Mouse (Mus musculus): ENCODE data around the gene Pde4d. TPM values are rescaled to one million over a fixed set of nuclear protein-coding genes. Genes with fewer than 3 reads are reported as not detected.
A peak's percentile ranks its signal among the peaks of the same experiment; 100 is the strongest.

Gene Pde4d
- total RNA-seq, 2 experiments from 2014 or later, result 29.1 to 38.7 TPM

DNA sequence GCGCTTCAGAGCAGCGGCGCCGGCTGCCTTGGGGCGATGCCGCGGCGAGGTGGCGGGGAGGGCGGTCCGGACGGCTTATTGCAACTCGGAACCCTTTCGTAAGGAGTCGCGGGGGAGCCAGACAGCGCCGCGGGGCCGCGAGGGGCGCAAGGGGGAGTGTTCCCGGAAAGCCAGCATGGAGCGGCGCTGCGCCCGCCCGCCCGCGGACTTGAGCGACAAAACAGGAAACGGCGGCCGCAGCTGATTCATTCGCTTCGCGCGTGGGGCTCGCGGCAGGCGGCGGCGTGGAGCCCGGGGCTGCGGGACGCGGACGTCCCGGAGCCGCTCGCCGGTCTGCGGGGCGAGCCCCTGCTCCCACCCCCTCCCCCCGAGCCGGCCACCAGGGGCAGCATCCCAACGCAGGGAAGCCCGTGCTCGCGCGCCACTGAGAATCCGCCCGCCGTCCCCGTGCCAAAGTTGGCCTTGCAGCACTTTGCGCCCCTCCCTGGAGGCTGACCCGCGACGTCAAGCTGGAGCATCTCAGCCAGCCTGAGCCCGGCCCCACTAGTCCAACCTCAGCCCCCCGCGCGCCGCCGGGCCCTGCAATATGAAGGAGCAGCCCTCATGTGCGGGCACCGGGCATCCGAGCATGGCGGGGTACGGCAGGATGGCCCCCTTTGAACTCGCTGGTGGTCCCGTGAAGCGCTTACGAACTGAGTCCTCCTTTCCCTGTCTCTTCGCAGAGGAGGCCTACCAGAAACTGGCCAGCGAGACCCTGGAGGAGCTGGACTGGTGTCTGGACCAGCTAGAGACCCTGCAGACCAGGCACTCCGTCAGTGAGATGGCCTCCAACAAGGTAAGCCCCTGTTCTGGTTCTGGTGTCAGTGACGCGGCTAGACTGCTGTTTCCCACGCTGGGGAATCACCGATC is 1453.4 kb downstream of the Pde4d start:
- ATAC-seq (replicated peaks; ENCODE audit: poor library complexity), result peak; percentile 54

DNA sequence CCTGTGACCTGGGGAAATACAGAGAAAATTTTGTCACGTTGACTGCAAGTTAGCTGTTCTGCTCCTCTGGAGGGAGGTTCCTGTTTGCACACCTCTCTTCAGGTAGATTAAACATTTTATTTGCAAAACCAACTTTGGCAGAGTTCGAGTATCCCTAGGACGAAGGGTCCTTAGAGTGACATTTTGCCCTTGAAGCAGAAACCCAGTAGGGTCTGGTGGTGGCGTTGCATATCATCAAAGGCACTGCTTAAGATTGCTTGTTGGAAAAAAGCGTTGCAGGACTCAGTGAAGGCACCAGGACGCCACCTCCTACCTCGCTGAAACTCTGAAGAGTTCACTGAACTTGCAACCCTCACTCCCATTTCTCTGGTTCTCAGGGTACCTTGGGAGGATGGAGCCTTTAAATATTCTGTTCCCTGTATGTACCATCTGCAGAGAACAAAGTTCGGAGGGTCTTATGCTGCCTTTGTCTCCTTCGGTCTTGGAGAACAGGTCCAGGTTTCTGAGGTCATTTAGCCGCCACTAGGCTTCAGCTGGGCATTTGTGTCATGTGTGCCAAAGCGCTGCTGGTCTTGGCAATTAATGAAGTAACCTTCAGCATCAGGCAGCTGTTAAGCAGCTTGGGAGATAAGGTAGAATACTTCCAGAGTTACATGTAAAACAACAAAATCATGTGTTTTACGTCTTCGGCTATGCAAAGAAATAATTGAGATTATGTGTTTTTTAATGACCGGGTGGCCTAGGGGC is 1454.2 kb downstream of the Pde4d start:
- no peak for ATAC-seq (replicated peaks; ENCODE audit: poor library complexity)

DNA sequence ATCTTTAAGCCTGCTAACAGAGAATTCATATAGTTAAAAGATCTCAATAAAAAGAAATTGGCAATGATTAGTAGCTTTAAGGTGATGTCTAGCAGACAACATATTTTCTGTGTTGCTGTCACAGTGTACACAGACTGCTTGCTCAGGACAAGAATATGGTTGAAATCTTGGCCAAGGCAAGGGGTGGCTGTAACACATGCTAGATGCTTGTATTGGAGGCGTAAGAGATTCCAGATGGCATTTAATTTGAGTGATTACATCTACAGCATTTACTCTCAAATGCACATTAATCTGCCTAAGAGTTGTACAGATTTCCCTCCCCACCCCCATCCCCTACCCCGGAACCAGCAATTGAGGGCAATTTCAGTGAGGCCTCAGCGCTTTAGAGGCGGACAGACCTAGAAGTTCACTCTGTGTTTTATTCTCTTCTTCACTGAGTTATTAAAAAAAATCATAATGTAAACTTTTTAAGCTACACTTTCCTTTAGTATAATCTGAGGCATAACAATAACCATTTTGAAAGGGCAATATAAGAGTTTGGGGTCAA is 1456.7 kb downstream of the Pde4d start:
- ATAC-seq (replicated peaks; ENCODE audit: poor library complexity), result no peak

DNA sequence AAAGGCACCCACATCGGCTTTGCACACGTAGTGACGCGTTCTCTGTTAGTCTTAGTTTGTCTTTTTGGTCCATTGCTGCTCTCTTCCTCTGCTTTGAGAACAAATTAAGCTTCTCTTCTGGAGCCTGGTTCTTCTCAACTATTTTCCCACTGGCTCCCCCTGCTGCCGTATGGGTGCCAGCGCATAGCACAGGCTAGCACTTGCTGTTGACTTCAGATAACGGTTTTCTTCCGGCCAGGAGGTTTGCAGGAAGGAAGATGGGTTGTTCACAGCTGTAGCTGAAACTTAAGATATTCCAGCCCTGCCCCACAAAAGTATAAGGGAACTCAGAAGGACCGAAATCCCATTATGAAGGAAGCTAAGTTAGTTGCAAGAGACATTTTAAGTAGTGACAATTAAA is 1457.9 kb downstream of the Pde4d start:
- peak; percentile 78 for ATAC-seq (replicated peaks; ENCODE audit: poor library complexity)

DNA sequence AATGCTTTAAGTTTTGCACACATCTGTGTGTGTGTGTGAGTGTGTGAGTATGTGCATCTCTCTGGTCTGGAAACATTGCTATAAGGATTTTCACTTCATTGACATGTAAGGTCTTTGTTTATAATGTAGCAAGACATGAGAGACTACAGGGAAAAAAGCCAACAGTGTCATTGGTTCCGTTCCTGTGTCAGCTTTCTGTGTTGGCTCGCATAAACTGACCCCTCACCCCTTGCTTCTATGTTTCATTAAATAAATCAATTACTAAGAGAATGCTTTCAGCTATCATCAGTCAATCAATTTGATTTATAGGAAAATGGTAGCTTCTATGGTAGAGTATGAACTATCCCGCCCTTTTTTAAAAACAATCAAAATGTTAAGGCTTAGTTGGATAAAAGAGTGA is 1458.6 kb downstream of the Pde4d start:
- ATAC-seq (replicated peaks; ENCODE audit: poor library complexity), result no peak

DNA sequence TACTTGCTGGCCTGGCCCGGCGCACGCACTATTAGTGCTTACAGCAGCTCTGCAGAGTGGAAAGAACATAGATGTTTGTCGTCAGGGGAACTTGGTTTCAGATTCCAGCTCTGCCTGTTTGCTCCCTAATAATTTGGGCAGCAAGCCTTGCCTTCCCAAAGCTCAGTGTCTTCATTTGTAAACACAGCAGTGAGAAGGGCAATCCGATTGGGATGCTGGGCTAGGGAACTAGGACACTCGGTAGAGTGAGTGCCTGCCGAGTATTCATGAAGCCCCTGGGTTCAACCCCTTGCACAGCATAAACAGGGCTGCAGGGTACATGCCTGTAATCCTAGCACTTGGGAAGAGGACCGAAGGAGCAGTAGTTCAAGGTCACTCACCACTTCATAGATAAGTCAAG is 1459.4 kb downstream of the Pde4d start:
- no peak for ATAC-seq (replicated peaks; ENCODE audit: poor library complexity)

DNA sequence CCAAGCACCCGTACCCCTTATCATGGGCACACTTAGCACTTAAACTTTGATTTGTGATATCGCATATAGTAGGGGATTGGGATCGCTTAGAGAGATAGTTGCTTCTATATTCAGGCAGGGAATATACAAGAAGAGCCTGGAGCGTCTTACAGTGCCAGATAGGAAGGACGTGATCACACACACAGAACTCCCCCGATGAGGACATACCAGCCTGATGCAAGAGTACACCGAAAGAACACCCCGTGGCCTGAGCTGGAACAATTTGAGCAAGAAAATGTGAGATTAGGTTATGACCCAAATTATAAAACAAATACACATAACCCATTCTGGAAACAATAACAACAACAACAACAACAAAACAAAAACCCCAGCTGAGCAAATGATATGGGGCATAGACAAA is 1461.2 kb downstream of the Pde4d start:
- ATAC-seq (replicated peaks; ENCODE audit: poor library complexity), result peak; percentile 64

DNA sequence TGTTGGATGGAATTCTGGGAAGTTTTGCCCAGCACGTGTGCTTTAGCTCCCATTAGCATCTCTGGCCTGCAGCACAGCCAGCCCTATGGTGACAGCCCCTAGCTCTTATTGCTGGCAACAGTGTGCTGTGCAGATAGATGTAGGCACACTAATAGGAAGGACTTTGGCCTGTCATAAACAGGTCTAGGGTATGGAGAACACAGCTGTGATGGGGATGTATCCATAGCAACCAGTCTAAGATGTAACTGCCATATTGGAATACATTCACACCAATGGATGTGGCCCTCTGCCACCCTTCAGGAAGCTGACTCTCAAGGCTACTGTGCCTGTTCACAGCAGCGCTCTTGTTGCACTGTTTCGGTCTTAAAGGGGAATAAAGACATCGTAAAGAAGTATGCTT is 1462.9 kb downstream of the Pde4d start:
- ATAC-seq (replicated peaks; ENCODE audit: poor library complexity), result no peak

DNA sequence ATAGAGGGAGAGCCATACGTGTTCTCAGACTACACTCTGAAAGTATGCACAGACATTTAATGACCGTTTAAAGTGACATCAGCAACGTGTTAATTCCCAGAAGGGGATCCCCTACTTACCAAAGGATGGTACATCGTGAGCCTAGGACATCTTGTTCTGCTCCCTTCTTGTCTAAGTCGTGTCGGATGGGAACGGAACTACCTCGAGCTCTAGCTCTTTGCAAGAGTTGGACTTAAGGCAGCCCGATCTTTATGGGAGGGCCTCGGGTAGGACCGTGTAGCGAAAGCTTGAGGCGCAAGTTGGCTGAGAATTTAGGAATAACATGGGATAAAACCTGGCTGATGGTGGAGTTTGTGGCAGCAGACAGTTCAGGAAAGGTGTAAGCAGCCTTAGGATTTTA is 1464.5 kb downstream of the Pde4d start:
- ATAC-seq (replicated peaks; ENCODE audit: poor library complexity), result no peak

DNA sequence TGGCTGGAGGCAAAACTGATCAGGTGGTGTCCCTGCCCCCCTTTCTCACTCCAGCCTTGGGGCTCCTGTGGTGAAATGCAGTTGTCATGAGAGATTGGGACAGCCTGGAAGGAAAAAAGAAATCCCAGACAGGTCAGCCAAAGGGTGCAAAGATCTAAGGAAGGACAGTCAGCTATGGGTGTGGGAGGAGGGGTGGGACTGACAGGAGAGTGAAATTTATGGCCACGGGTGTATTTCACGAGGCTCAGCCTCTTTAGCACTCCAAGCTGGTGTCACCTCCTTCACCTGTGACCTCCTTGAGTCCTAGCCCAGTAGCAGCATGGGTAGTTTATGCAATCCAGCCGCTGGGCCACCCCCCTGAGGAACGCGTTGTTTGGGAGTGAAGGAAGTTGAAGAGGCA is 1465.1 kb downstream of the Pde4d start:
- no peak for ATAC-seq (replicated peaks; ENCODE audit: poor library complexity)

DNA sequence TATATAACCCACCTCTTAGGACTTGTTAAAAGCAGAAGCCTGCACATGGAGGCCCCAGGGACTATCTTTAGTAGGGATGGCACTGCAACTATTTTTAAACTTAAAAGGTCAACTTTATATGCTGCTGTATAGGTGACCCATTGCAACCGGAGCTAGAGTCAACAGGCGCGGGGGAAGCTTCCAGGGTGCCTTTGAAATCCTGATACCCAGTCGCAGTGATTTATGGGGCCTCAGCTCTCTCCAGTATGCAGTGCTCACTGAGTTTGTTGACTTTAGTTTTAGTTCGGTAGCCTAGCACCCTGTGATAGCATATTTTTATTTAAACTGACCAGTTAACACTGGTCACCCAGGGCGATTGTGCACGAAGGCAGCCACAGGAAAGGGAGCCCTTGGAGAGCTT is 1465.8 kb downstream of the Pde4d start:
- no peak for ATAC-seq (replicated peaks; ENCODE audit: poor library complexity)

DNA sequence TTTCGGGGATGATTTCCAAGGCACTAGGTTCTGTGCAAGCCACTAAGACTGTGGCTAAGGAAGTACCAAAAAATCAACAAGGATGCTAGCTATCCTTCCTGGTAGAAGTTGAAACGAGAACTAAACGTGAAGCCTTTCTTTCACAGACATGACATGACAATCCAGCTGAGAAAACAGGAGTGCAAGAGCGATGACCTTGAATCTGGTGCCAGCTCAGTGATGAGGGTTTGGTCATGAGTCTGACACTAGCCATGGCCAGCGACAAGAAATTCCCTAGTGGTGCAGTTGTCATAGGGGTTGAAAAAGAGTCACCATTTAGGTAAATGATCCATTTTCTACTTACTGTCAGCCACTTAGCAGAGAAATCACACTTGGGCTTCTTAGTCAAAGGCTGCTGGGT is 1466.2 kb downstream of the Pde4d start:
- ATAC-seq (replicated peaks; ENCODE audit: poor library complexity), result no peak

DNA sequence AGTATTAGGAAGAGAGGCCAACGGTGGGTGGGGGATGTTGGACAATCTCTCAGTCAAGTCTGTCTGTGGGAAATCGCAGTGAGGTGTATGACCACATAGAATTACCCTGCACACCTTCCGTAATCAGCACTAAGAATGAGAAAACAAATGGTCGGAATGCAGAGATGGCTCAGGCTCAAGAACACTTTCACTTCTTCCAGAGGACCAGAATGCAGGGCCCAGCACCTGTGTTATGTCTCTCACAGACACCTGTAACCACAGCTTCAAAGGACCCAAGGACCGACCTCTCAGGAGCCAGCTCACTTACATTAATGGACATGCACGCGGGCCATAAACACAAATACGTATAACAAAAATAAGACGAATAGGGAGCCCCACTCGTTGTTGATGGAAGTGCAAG is 1467.8 kb downstream of the Pde4d start:
- no peak for ATAC-seq (replicated peaks; ENCODE audit: poor library complexity)

DNA sequence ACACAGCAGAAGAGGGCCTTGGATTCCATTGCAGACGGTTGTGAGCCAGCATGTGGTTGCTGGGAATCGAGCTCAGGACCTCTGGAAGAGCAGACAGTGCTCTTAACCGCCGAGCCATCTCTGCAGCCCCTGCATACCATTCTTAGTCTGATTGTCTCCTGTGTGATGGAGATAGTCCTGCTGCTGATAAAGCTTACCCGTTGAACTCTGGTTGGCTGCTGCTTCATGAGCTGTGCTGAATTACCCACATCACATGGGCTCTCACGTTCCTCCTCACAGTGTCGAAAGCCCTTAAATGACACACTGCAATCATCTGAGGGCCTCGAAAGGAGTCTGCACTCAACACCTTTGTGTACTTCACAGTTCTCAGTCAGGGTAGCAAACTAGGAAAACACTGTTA is 1468.9 kb downstream of the Pde4d start:
- no peak for ATAC-seq (replicated peaks; ENCODE audit: poor library complexity)

DNA sequence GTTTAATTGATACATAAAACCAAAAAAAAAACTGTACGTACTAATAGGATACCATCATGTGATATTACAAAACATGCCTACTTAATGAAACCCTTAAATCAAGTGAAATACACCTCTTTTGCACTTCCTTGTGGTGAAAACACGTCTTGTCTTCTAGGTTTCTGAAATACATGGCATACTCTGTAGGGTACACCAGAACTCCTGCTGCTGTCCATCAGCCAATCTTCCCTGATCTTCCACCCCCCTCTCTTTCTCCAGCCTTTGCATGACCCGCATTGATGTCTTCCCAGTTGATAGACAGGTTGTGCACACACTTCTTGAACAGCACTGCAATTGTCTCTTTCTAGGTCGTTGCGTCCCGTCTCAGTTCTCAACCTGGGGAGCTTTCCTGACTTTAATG is 1470.5 kb downstream of the Pde4d start:
- ATAC-seq (replicated peaks; ENCODE audit: poor library complexity), result no peak

DNA sequence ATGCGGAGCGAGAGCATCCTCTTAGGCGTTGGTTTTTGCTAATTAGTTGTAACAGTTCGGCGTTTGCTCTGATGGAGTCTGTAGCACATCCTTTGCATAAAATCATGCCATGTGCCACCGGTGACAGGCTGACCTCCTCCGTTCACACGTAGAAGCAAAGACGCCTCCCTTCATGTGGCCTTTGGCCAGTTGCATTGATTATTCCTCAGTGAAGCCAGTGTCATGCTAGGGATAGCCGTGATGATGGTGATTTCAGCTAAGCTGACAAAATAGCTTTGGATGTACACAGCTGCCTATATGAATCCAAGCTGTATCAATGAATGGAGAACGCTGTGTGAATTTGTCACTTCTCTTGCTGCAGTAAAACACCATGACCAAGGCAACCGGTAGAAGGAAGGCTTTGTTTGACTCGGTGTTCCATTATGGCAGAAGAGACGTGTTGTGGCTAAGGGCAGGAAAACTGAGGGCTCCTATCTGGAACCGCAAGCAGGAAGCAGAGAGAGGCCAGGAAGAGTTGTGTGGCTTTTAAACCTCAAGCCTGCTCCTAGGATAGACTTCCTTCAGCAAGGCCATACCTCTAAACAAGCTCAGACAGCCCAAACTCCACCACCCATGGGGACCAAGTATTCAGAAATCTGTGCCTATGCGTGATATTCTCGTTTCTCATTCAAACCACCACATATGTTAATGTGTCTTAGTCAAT is 1471.7 kb downstream of the Pde4d start:
- ATAC-seq (replicated peaks; ENCODE audit: poor library complexity), result peak; percentile 47

DNA sequence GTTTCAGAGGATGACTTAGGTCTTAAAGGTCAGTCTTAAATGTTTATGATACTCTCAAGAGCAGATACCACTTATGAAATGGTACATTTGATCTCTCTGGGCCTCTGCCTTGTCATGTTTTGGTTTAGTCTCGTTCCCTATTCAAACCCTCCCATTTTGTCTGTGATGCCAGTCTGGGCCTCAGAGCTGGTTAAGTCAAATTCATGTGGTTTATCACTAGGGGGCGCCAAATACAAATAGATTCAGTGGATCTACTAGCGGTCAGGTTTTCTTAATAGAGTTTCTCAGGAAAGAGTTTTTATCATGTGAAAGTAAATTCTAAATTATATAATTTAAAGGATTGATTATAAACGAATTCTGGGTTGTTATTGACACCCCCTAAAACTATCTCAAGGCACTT is 1472.5 kb downstream of the Pde4d start:
- ATAC-seq (replicated peaks; ENCODE audit: poor library complexity), result peak; percentile 62

DNA sequence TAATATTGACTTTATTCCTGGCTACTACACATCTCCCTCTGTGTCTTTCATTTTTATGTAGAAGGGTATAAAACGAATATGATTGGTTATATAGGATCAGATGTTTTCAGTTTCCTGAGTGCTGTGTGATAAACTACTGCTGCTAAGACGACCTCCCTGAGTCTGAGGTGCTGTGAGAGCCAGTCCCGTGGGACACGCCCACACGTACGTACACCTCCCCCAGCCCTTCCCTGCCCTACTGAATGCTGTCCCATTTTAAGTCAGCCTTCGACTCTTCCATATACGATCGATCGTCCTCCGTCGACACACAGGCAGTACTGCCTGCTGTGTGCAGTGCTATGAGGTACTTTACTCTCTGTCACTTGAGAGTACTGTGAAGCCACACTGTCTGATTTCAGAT is 1473.0 kb downstream of the Pde4d start:
- ATAC-seq (replicated peaks; ENCODE audit: poor library complexity), result no peak

DNA sequence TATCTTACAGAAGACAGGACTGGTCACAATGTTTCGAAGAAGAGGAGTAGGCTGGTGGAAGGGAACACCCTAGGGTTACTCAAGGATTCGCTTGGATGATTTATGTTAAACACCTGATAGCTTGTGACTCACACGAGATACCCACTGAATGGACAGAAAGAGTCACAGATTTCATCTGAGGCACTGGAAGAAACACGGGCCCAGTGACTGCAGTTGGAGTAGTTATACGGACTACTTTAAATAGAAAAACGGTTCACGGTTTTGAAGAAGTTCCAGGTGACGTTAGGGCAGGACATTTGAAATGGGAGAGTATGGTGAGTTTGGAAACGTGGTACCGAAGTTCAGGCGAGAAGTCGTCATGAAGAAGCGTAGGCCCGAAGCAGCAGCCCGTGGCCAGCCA is 1475.0 kb downstream of the Pde4d start:
- ATAC-seq (replicated peaks; ENCODE audit: poor library complexity), result no peak

DNA sequence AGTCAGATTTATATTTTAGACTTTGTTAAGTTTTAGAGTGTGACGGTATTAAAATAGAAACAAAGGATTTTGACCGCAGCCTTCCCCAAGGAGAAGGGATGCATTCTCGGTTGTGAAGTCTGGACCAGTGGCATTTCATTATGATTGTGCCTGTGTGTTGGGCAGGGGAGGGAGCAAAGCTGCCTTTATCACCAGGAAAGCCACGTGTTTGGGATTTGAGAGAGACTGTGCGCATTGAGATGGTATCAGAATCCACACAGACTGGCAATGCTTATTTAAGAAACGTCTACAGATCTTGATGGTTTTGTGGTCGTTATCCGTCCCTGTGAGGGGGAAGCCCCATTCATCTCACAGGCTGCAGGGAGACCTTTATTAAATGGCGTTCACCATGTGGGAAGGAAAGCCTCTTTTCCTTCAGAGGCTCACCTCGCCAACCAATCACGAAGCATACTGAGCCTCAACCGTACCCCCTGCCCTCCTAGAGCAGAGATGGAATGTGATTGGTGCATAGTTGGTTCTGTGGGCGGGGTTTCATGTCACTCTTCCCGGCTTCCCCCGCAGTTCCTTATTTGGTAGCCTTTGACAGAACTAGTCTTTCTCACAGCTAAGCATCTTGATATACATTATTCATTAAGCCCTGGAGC is 1476.7 kb downstream of the Pde4d start:
- peak; percentile 81 for ATAC-seq (replicated peaks; ENCODE audit: poor library complexity)

DNA sequence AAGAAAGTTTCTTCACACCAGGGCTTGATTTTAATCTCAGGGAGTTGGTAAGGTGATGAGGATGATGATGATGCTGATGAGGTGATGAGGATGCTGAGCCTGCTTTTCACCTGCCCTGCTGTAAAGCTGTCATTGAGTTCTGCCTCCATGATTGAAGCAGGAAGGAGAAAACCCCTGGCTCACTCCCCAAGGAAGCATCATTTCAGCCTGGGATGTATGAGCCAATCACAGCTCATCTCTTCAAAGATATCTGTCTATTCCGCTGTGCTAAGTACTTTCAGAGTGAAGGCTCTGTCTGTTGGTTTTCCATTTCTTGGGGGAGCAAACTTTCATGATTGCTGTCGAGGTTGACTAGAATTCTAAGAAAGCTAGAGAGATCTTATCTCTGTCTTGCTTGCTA is 1478.0 kb downstream of the Pde4d start:
- ATAC-seq (replicated peaks; ENCODE audit: poor library complexity), result no peak
